In the genomic region with DNA sequence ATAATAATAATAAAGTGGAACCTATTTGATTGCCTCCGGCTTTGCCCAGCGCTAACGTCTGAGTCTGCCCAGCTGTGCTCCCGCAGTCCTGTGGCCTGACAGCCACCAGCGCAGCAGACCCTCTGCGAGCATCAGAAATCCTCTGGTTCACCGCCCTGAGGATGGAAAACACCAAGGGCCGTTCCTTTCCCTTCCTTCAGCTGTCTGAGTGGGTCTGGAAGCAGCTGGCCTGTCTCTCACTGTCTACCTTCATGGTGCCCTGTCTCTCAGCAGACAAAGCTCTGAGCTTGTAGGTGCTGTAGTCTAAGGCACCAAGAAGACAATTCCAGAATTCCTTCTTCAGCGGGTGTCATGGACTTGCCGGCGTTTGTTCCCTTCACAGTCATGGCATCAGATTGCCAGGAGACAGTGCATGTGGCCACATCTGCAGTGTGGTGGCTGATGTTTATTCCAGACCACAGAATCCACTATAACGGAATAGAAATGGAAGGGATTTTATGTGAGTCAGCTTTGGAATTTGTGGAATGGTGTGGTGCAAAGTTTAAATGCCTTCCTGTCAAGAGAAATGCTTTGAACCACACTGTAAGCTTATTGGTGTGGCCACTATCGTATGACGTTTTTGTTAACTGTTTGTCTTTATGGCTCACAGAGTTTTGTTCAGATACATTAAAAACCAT, we compare ENCODE assay signal across 19 mouse cellular contexts.
DNase-seq lines count a peak whose midpoint lies in the region; ATAC-seq lines count a peak whose summit lies in the region.
"Had no signal": no experiment of that assay in that cellular context is flagged by ENCODE, and none has a peak within 500 bp of the region (broad histone marks: within the 10 kb centered on the region; RNA-seq: fewer than 3 reads in every experiment).

No protein-coding gene starts in this region.

- WGBS in heart, embryonic 10.5 days, result 76% methylated on average over 14 of the region's 14 CpGs
- 56% methylated on average over 14 of the region's 14 CpGs for WGBS in kidney, embryonic 16.5 days
- WGBS in embryonic facial prominence, embryonic 14.5 days, result 67% methylated on average over 14 of the region's 14 CpGs

- no peak for ATAC-seq in kidney, embryonic 16.5 days (ENCODE audit: low FRiP score, low TSS enrichment)
- ATAC-seq in embryonic facial prominence, embryonic 14.5 days (ENCODE audit: low read depth), result no peak
- ATAC-seq: forebrain, embryonic 15.5 days; hindbrain, postnatal 0 days had no signal

- no peaks in the 10 kb centered on the region for H3K9me3 ChIP-seq in heart, embryonic 10.5 days
- H3K9me3 ChIP-seq in kidney, embryonic 16.5 days (ENCODE audit: low read length), result no peaks in the 10 kb centered on the region
- no peaks in the 10 kb centered on the region for H3K9me3 ChIP-seq in embryonic facial prominence, embryonic 14.5 days (ENCODE audit: control insufficient read depth, low read length)
- H3K9me3 ChIP-seq: forebrain, embryonic 15.5 days had no signal

- no peak for DNase-seq in heart, embryonic 10.5 days (ENCODE audit: low spot score)
- DNase-seq in heart, adult 9 months (ENCODE audit: low spot score in 2 of 2), result no peak
- DNase-seq in kidney, adult 9 months, result no peak
- DNase-seq in 3134 (ENCODE audit: extremely low read depth, insufficient read length, low spot score), result peak; percentile 74
- DNase-seq in embryonic facial prominence, embryonic 14.5 days (ENCODE audit: low spot score), result peak; percentile 31
- DNase-seq in ovary, postnatal 36 days (ENCODE audit: low spot score), result no peak
- no peak for DNase-seq in urinary bladder, adult 18-20 months (ENCODE audit: low spot score in 2 of 2)
- DNase-seq: adrenal gland, postnatal 10 days; cerebellum, adult 18-20 months; heart, adult 2 months; layer of hippocampus, postnatal 36 days; midbrain, embryonic 14.5 days; thymus, postnatal 36 days had no signal

- H3K27me3 ChIP-seq in heart, embryonic 10.5 days (ENCODE audit: insufficient read depth, poor library complexity, severe bottlenecking), result no peaks in the 10 kb centered on the region
- H3K27me3 ChIP-seq in kidney, embryonic 16.5 days (ENCODE audit: insufficient read depth, low read length), result no peaks in the 10 kb centered on the region
- H3K27me3 ChIP-seq in embryonic facial prominence, embryonic 14.5 days (replicated peaks; ENCODE audit: control insufficient read depth, insufficient read depth, low read length), result no peaks in the 10 kb centered on the region
- H3K27me3 ChIP-seq: forebrain, embryonic 15.5 days had no signal

- H3K4me1 ChIP-seq in heart, embryonic 10.5 days, result peaks cover 21% of the 10 kb centered on the region
- H3K4me1 ChIP-seq in kidney, embryonic 16.5 days (ENCODE audit: insufficient read depth, low read length), result peaks cover 8% of the 10 kb centered on the region
- H3K4me1 ChIP-seq in embryonic facial prominence, embryonic 14.5 days (ENCODE audit: control insufficient read depth, insufficient read depth, low read length), result no peaks in the 10 kb centered on the region
- H3K4me1 ChIP-seq: forebrain, embryonic 15.5 days had no signal

- no peak overlapping the region; the same call in 1 of the 2 replicates for H3K9ac ChIP-seq in kidney, embryonic 16.5 days (replicated peaks; ENCODE audit: low read length)
- H3K9ac ChIP-seq in embryonic facial prominence, embryonic 14.5 days (ENCODE audit: low read depth, low read length), result no peak overlapping the region
- H3K9ac ChIP-seq: forebrain, embryonic 15.5 days; liver, embryonic 14.5 days had no signal

- H3K4me2 ChIP-seq in kidney, embryonic 16.5 days (replicated peaks; ENCODE audit: low read depth, low read length), result no peak overlapping the region
- no peak overlapping the region for H3K4me2 ChIP-seq in embryonic facial prominence, embryonic 14.5 days (ENCODE audit: low read depth, low read length)
- H3K4me2 ChIP-seq: forebrain, embryonic 15.5 days had no signal

- no peak overlapping the region for H3K4me3 ChIP-seq in heart, embryonic 10.5 days
- no peak overlapping the region for H3K4me3 ChIP-seq in kidney, embryonic 16.5 days (ENCODE audit: low read length)
- no peak overlapping the region for H3K4me3 ChIP-seq in embryonic facial prominence, embryonic 14.5 days (ENCODE audit: low read depth, low read length)
- H3K4me3 ChIP-seq: forebrain, embryonic 15.5 days; heart, adult 2 months had no signal

- H3K27ac ChIP-seq in heart, embryonic 10.5 days, result peak overlapping the region; percentile 60; the same call in 1 of the 2 replicates
- peak overlapping the region; percentile 2; the same call in 1 of the 2 replicates for H3K27ac ChIP-seq in kidney, embryonic 16.5 days (ENCODE audit: low read length)
- H3K27ac ChIP-seq in embryonic facial prominence, embryonic 14.5 days (replicated peaks; ENCODE audit: low read depth, low read length), result no peak overlapping the region
- H3K27ac ChIP-seq: forebrain, embryonic 15.5 days; heart, adult 2 months; hindbrain, postnatal 0 days; liver, embryonic 14.5 days; macrophage; stomach, postnatal 0 days had no signal

- no peaks in the 10 kb centered on the region; the same call in 1 of the 2 replicates for H3K36me3 ChIP-seq in heart, embryonic 10.5 days
- no peaks in the 10 kb centered on the region for H3K36me3 ChIP-seq in kidney, embryonic 16.5 days (ENCODE audit: insufficient read depth, low read length)
- H3K36me3 ChIP-seq in embryonic facial prominence, embryonic 14.5 days (ENCODE audit: control insufficient read depth, insufficient read depth, low read length), result no peaks in the 10 kb centered on the region
- H3K36me3 ChIP-seq: forebrain, embryonic 15.5 days had no signal

Comparison
In these comparisons a context has a peak if more than half of its experiments do, and no peak if none do; other contexts are left out.
1. DNase-seq: peak in 3134 (single experiment) and embryonic facial prominence, embryonic 14.5 days (single experiment); none in heart, embryonic 10.5 days (single experiment), heart, adult 9 months (0 of 2), kidney, adult 9 months (single experiment), ovary, postnatal 36 days (single experiment) and urinary bladder, adult 18-20 months (0 of 2).